Mouse (Mus musculus): ENCODE measurements around the gene Aqp12.
"Not testable (repeated sequence)": the region's sequence is repeated elsewhere in the genome, so short reads cannot be mapped to it uniquely, and the experiment has no call there.

Aqp12 gene

DNA sequence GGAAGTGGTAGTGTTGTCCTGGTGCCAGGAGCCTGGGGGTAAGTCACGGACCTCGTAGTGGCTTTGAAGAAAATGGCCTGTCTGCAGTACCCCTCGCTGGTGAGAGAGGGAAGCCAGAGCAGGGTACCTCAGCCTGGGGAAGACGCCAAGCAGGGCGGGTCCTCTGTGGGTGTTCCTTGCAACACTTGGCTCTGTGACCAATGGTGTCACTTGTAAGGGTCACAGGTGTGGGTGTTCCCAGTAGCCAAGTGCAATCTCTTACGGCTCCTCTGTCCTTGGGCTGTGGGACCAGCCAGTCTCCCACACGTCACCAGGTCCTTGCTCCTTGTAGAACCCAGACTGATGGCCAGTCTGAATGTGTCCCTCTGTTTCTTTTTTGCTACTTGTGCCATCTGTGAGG, at the start of gene Aqp12:
Aqp12 (plus strand) TSS at position 274 of the 400 bp plus-strand sequence.
- DNase-seq (ENCODE audit: low spot score), result peak; percentile 29

DNA sequence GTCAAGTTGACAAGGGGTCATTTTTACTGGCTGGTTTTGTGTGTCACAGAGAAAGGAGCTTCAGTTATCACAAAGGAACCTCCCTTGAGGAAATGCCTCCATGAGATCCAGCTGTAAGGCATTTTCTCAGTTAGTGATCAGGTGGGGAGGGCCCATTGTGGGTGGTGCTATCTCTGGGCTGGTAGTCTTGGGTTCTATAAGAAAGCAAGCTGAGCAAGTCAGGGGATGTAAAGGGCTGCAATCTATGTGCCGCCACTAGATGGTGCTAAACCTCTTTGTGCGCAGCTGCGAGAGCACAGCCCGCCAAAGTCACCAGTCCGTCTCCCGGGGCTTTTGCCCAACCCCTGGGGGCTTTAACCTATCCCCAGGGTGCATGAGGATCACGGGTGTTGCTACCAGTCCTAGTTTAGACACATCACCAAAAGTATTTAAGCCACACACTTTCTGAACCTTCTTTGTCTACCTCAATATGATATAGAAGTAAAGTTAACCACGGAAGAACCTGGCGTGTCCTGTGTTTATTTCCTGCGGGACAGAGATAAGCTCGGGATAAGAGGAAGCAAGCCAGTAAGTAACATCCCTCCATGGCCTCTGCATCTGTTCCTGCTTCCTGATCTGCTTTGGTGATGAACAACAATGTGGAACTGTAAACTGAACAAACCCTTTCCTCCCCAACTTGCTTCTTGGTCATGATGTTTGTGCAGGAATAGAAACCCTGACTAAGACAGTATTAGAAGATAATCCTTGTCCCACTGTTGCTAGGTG, 49.4 kb upstream of the Aqp12 start:
- peak; percentile 31 for DNase-seq (ENCODE audit: low spot score)

DNA sequence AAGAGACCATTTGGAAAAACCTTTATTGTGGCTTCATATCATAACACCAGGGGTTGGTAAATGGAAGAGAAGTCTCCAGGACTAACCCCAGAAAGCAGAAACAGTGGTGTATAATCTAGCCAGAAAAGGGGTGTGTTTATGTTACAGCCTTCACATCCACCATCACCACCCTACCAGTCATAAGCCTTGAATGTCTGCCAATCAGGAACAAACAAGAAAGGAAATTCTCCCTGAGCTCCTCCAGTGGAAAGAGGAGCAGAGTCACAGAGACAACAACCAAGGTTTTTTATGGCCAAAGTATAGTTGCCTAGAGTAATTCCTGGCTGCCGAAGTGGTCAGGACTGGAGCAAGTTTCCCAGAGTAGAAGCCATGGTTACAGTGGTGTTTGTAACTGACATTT, 47.1 kb upstream of the Aqp12 start:
- no peak for DNase-seq (ENCODE audit: low spot score)

DNA sequence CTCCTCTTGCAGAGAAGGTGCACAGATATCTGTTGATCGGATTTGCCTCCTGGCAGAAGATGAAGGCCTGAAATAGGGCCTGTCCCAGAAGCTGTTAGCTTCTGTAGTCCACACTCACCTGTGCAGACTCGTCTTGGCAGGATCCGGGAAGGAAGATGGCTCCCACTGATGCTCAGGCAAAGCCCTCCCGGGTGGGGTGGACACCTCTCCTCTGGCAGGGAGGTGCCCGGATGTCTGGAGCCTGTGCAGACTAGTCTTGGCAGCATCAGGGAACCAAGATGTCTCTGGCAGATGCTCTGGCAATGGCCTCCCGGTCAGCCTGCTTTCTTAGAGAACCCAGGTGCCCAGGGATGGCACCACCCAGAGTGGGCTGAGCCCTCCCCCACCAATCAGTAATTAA, 35.3 kb upstream of the Aqp12 start:
- not testable (repeated sequence) for DNase-seq (ENCODE audit: low spot score)

DNA sequence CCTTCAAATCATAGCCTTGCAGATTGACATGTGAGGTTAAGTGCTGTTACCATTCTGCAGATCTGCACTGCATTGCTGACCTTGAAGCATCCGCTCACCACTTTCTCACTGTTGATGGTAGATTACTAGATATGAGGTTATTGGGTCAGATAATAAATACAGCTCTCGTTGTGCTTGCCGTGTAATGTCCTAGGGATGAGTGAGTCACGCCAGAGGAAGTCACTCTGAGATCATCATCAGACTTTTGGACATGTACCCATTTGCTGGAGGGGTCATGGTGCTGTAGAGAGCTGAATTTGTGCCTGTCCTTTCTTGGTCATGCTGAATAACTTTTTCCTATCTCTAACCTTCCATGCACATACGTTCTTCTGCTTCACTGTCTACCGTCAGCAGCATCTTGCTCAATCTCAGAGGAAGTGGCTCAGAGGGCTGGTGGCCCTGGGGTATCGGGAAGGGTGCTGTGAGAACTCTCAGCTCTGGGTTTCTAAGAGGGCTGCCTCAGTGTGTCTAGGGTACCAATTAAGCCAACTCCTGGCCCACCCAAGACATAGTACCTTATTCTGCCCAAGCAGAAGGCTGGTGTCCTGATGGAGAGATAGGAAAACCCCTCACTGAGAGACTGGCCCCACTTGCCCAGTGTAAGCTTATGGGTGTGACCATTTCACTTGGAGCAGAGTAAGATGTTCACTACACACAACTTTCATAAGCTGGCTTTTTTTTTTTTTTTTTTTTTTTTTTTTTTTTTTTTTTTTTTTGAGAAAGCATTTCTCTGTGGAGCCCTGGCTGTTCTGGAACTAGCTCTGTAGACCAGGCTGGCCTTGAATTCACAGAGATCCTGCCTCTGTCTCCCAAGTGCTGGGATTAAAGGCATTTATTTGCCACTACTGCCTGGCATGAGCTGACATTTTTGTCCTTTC, 34.0 kb upstream of the Aqp12 start:
- DNase-seq (ENCODE audit: low spot score), result no peak

DNA sequence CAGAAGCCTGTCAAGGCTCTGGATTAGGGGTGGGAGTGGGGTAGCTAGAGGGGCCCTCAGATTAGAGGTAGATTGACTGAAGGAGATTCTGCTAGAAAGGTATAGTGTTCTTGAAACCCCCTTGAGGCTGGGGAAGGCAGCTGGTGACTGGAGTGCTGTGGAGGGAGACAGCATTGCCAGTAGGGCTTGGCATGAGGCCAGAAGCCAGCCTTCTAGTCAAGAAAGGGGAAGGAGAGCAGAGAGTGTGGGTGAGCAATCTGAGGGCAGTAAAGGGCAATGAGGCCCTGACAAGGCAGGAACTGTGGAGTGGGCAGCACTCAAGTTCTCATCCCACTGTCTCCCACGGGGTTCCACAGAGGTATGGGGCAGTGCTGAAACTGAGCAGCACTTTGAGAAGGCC, 33.3 kb upstream of the Aqp12 start:
- peak; percentile 37 for DNase-seq (ENCODE audit: low spot score)

DNA sequence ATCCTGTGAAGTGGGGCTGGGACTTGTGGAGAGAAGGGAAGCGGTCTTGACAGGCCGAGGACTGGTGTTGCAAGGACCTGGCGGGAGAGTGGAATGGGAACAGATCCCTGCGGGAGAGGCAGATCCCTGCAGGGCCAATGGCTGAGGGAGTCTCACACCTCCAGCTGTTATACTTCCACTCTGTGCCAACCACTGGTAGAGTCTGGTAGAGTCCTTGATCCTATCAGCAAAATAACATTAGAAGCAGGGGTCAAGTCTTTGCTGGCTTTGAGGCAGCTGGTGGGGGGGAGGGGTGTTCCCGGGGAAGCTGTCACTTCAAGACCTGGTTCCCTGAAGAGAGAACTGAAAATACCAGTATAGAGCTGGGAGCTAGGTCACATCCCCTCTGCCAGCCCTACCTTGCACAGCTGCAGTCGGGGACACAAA, 30.0 kb upstream of the Aqp12 start:
- peak; percentile 58 for DNase-seq (ENCODE audit: low spot score)

DNA sequence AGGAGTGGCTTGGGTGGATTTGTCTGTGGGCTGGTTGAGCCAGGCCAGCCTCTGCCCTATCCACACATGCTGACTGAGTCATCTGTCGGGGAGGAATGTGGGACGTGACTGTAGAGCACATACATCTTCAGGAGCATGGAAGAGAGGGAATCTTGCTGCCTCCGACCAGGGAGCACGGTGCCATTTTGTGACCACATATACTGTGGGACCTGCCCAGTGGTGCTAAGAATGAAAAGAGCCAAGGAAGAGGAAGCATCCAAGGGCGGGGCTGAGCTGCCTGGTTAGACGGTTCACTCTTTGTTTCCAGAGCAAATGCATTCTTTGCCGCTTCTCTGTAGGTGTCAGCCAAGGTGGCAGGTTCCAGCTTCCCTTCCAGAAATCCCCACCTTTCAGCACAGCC, 27.5 kb upstream of the Aqp12 start:
- DNase-seq (ENCODE audit: low spot score), result no peak

DNA sequence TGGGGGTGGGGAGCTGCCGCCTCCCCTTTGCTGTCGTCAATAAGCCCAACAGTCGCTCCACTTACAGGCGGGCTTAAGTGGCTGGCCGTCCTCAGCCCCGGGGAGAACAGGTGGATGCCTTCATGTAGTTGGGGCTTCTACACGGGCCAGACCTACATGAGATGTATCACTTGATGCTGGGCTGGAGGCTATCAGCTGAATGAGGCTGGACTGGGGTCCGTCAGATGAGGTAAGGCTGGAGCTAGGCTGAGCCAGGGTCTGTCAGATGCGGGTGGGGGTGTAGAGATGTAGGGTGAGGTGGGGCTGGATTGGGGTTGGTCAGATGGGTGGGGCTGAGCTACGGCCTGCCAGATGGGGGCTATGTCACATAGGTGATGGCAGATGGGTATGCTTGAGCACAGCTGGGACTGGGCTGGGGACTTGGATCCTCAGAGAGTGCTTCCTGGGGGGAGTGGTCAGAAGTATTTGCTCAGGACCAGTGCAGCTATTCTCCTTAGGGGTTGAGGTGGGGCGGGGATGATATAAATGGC, 27.0 kb upstream of the Aqp12 start:
- no peak for DNase-seq (ENCODE audit: low spot score)

DNA sequence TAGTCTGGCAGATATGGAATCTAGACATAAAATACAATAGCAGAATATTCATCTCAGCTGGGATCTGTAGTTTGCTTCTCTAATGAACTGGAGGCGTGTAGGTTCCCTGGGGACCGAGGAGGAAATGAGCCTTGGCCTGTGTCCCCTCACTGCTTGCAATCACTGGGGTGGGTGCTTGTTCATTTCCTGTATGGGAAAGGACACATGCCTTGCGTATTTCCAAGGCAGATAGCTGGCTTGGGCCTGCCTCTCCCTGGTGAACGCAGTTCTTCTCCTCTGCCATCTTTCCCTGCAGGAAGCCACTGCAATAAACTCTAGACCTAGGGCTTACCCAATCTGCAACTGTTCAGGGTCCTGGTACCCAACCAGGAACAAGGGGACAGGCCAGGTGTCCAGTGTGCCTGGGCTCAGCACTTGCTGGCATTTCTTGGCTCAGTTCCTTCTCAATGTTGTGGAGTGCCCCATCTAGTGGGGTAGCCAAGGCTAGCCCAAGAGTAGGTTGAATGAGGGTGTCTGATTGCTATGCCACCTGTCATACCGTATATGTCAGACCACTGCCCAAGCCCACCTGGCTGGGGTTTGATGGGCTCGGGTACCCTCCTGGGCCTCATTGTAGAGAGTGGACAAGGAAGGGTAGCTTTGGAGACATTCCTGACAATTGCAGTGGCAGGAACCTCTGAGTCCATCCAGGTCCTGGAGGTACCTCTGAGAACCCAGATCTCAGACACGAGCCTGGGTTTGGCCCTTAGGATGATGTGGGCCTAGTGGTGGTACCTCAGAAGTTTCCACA, 24.9 kb upstream of the Aqp12 start:
- DNase-seq (ENCODE audit: low spot score), result no peak

DNA sequence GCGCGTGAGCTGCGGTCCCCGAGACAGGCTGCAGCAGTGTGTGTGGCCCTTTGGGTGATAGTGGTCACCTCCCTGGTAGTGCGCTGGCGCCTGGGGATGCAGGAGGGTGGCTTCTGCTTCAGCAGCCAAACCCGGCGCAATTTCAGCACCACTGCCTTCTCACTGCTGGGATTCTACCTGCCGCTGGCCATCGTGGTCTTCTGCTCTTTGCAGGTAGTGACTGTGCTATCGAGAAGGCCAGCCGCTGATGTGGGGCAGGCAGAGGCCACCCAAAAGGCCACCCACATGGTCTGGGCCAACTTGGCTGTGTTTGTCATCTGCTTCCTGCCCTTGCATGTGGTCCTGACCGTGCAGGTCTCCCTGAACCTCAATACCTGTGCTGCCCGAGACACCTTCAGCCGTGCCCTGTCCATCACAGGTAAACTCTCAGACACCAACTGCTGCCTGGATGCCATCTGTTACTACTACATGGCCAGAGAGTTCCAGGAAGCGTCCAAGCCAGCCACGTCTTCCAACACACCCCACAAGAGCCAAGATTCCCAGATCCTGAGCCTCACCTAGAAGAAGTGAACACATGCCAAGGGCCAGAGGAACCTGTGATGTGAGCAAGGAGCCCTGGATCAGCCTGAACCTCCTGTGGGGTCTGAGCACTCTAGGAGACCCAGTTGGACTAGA, 23.1 kb upstream of the Aqp12 start:
- no peak for DNase-seq (ENCODE audit: low spot score)

DNA sequence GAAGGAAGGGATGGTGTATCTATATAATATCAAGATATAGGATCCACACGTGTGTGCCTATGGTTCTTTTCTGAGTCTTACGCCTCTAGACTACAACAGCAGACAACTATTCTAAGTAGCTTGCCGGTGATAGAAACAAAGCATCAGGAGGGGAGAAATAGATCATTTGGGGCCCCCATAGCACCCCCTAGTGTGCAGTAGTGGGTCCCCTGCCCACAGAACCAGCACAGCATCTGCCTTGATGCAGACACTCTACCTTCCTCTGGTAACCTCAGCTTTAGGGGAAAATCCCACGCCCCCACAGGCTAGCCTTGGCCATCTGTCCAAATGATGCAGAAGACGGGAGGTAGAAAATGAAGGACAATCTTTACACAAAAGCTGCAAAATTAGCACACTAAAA, 21.1 kb upstream of the Aqp12 start:
- DNase-seq (ENCODE audit: low spot score), result no peak

DNA sequence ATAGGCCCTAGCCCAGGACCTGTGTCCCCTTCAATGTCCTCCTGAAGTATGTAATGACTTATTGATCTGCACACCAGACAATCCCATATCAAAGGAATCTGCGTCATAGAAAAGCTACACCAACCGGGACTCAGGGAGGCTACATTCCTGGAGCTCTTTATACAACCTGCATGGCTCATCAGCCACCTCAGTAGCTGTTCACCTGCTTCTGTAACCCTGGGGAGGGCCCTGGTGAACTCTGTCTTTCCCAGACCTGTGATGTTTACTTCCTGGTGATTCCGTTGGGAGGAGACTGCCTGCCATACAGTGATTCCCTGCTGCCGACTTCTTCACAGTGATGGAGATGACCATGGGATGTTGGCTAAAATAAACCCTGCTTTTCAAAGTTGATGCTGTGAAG, 17.2 kb upstream of the Aqp12 start:
- no peak for DNase-seq (ENCODE audit: low spot score)

DNA sequence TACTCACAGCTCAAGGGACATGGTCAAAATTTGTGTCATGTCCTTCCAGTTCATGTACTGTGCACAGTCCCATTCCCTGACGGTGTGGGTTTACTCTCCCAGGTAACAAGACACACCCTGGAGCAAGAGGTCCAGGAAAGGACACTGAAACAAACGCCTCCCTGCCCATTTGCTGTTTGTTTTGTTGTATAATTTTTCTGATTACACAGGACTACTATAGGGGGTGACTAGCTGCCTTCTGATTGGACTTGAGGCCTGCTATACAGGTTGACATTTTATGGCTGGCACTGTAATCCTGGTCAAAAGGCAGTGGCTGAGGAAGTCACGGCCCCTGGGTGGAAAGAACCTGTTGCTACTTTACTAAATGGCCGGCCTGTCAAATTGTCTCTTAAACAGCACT, 16.2 kb upstream of the Aqp12 start:
- DNase-seq (ENCODE audit: low spot score), result no peak

DNA sequence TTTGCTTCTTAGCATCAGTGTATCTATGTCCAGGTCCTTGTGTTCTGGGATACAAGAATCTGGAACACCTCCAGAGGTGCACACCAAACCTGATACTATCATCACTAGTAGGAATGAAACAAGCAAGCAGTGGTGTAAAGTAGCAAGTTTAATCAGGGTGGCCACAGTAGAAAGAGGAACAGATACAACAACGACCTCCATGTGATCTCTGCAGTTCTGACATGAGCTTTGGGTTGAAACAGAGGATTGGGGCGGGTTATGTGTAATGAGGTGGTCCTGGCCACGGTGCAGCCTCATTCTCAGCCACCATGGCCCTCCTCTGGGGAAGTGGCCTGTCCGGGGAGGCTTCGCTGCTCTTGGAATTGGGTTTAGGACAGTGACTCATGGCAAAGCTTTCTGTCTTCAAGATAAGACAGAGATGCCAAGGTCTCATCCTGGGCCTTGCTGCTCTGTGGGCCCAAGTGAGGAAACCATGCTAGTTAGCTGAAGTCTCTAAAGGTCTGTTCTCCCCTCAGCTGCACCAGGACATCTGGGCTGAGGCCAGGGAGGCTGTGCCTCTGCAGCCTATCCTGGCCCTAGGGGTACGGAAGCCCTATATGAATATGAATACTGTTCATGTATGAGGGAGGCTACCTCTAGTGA, 13.8 kb upstream of the Aqp12 start:
- DNase-seq (ENCODE audit: low spot score), result peak; percentile 49

DNA sequence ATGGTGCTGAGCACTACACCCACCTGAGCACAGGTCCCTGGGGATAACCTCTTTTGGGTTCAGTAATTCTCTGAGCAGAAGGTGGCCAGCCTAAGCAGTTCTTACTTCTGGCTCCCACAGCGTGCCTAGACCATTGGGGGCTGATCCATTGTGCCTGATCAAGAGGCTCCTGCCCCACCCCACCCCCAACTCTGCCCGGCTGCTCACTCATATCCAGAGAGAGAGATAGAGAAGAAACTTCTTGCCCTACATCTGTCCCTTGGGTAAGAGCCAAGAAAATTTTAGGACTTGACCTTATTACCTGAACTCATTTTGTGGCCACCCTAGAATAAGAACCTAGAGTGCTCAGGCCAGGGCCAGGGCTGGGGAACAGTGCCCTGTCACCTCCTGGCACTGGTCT, 13.3 kb upstream of the Aqp12 start:
- DNase-seq (ENCODE audit: low spot score), result no peak

DNA sequence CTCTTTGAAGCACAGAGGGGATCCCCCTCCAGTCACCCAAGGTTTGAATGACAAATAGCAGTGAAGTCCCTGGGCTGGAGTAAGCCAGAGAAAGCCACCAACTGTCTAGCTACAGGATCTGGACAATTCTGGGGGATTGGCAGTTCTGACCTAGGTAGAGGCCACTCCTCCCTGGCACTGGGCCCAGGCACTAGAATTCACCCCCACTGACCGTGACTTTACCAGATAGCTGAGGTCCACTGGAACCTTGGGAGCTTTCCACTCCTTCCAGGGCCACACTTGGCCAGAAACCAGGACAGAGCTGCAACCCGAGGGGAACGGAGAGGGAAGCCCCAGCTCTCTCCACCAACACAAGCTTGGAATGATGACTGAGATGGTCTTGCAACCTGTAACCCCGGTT, 3.1 kb downstream of the Aqp12 start:
- peak; percentile 87 for DNase-seq (ENCODE audit: low spot score)

DNA sequence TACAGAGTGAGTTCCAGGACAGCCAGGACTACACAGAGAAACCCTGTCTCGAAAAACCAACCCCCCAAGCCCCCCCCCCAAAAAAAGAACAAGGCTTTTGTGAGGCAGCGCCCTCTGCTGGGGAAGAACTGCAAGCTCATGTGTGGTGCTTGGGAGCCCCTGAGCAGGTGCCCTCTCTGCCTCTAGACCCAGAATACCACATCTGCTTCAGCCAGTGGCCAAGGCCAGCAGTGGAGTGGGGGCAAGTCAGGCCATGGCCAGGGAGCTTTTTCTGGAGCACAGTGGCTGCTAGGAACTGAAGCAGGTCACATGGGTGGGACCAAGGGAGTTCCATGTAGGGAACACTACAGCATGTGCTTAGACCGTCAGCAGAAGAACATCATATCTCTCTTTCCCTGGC, 4.6 kb downstream of the Aqp12 start:
- DNase-seq (ENCODE audit: low spot score), result peak; percentile 40

DNA sequence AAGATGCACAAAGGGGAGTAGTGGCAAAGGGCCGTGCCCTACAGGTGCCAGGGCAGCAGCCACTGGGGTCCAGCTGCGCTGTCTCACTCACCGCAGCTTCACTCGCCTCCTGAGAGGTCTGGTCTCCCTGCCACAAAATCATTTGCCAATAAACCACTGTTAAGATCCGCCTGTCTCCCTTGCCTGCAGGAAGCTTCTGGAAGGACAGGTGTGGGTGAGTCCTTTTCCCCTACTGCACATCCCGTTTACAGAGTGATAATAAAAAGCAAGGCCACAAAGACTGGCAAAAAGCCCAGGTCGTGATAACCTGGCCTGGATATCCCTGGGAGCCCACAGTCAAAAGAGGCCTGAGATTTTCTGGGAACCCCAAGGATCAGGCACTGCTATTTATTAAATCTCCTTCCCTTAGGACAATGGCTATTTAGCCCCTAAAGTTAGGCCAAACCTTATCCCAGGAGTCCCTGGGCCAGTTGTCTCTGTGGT, 6.0 kb downstream of the Aqp12 start:
- DNase-seq (ENCODE audit: low spot score), result peak; percentile 51

DNA sequence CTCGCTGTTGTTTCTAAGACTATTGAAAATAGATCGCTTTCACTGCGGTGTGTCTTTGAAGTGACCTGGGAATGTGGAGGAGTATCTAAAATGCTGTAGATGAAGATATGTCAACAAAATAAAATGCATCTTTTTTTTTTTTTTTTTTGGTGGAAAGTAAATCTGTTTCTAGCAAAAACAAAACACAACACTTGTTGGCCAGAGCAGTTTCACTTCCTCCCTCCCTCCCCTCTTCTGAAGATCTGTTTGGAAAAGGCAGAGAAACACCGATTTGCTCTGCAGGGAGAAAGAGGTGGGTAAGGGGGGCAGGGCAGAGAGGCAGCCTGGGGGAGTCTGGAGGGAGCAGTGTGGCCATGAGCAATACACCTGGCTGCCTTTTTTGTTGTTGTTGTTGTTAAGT, 7.2 kb downstream of the Aqp12 start:
- DNase-seq (ENCODE audit: low spot score), result no peak

DNA sequence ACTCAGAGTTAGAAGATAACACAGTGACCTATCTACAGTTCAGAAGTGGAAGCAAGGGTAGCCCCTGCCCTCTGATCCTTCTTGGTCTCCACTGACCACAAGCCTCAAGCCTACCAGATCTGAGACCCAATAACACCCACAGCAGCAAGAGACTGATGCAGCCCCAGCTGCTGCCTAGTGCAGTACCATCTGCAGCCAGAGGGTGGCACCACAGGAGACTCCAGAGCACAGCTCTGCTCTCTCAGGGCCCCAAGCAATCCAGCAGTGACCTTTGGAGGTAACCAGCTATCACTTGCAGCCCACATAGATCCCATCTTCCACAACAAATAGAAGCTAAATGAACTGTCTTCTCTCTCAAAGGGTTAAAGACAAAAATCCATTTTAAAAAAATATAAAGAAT, 8.3 kb downstream of the Aqp12 start:
- peak; percentile 49 for DNase-seq (ENCODE audit: low spot score)

Measured in ovary, adult 18-20 months (tissue).